Mouse (Mus musculus) G1E (cell line): ENCODE data around the gene Shank2. TPM values are rescaled to one million over a fixed set of nuclear protein-coding genes. Genes with fewer than 3 reads are reported as not detected.

Experiments used
- ATAC-seq: 2 replicates; pipeline ENCODE4 v1.8.0; 2016; ENCODE audit warnings: mild to moderate bottlenecking; ENCODE audit not compliant: insufficient number of reproducible peaks, poor library complexity, low FRiP score, severe bottlenecking; ENCODE audit errors: extremely low read depth
- DNase-seq: peaks from one replicate; pipeline ENCODE4 v3.0.0; 2012; ENCODE audit warnings: low spot score
- H3K27me3 ChIP-seq: 2 replicates; pipeline ENCODE4 v1.6.1; 2012; ENCODE audit warnings: mild to moderate bottlenecking, low read length, inconsistent platforms; ENCODE audit not compliant: insufficient read depth
- H3K36me3 ChIP-seq: replicated peaks from 2 replicates; pipeline ENCODE3; 2012; ENCODE audit warnings: mild to moderate bottlenecking, inconsistent platforms
- H3K4me1 ChIP-seq: 2 replicates; pipeline ENCODE4 v1.6.1; 2012; ENCODE audit warnings: low read depth, low read length, inconsistent platforms, mixed read lengths; ENCODE audit not compliant: insufficient read depth
- H3K4me3 ChIP-seq: 2 replicates; pipeline ENCODE4 v1.5.1; 2012; ENCODE audit warnings: low read depth, mild to moderate bottlenecking, inconsistent platforms, low read length, moderate library complexity, mixed read lengths
- H3K9me3 ChIP-seq: replicated peaks from 2 replicates; pipeline ENCODE4 v1.6.1; 2012; ENCODE audit warnings: inconsistent platforms
- CTCF ChIP-seq: IDR thresholded peaks from 2 replicates; pipeline ENCODE4 v1.5.1; 2012; ENCODE audit warnings: low read depth, low read length, inconsistent platforms, mixed read lengths
- GATA1 ChIP-seq: IDR thresholded peaks from 2 replicates; pipeline ENCODE4 v1.6.1; 2012; ENCODE audit warnings: borderline replicate concordance, low read length, inconsistent platforms, mixed read lengths
- GATA2 ChIP-seq: IDR thresholded peaks from 2 replicates; pipeline ENCODE4 v1.6.1; 2012; ENCODE audit warnings: low read depth, low read length, inconsistent platforms, borderline replicate concordance
- POLR2AphosphoS5 ChIP-seq: IDR thresholded peaks from 2 replicates; pipeline ENCODE4 v1.6.1; 2012; ENCODE audit warnings: low read depth, low read length, inconsistent platforms; ENCODE audit not compliant: insufficient replicate concordance
- TAL1 ChIP-seq: conservative IDR thresholded peaks from 2 replicates; pipeline ENCODE4 v1.6.1; 2012; ENCODE audit warnings: low read depth, low read length, inconsistent platforms, mixed read lengths
- polyA plus RNA-seq: library from polyadenylated mRNA; stranded (reverse); fragments of >175 nt; gene quantifications from 2 replicates; pipeline ENCODE4 v1.2.3, GENCODE M21; 2012
- total RNA-seq, 2 experiments: library from RNA; stranded (forward) in 1 of 2; stranded (reverse) in 1 of 2; fragments of 200-1000 nt in 1 of 2; fragments of >200 nt in 1 of 2; fragmentation: Nextera tagmentation in 1 of 2; gene quantifications; 2 replicates each; pipeline ENCODE4 v1.2.3; 2014 to 2017

Shank2 gene
- total and polyA plus RNA-seq, 3 experiments = 0.05 TPM; not detected in 2

DNA sequence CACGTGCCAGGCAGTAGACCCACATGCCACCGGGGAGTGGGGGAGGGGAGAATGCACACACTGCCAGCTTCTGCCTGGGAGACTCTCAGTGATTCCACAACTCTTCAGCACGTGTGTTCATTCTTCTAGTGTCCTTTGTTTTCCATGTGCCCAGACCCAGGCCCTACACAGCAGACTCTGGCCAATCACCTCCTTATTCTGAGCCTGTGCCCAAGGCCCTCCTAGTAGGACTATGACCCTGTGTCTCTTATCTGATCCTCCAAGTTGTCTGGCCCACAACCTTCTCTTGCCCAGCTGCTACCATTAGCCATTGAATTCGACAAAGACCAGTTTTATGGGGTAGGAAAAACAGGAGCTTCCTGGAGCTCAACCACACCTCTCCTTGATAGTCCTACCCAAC lies 400.8 kb downstream of the Shank2 start:
- ATAC-seq (no peak), DNase-seq (no peak)
- Histone ChIP-seq H3K9me3 (no peaks in the 10 kb centered on the region), H3K27me3 (peaks cover 32% of the 10 kb centered on the region), H3K4me3 (no peak overlapping the region), H3K36me3 (no peaks in the 10 kb centered on the region), H3K4me1 (no peaks in the 10 kb centered on the region)
- TF ChIP-seq TAL1 (no peak), POLR2AphosphoS5 (no peak), GATA1 (no peak), GATA2 (no peak), CTCF (no peak)

DNA sequence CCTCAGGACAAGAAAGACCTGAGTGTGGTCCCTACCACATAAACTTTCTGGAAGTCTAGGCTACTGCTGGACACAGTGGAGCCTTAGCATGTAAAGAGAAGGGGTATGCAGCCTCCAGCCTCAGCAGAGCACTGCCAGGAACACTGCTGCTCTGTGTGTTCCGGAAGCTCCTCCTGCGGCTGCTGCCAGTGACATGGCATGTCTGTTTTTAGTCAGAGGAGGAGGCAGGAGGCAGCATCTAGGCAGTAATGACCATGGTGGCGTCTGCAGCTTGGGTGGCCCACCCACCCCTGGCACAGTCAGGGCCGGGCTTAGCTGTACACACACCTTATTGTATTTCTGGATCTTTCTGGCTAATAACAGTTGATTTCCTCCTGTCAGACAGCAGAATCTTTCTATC lies 405.9 kb downstream of the Shank2 start:
- H3K9me3 ChIP-seq = no peaks in the 10 kb centered on the region
- DNase-seq = no peak
- ATAC-seq = no peak
- TF ChIP-seq TAL1 (no peak), GATA2 (no peak), POLR2AphosphoS5 (no peak), CTCF (no peak), GATA1 (no peak)
- no peak overlapping the region for H3K4me3 ChIP-seq
- H3K27me3 ChIP-seq = peaks cover 45% of the 10 kb centered on the region
- no peaks in the 10 kb centered on the region for H3K36me3 ChIP-seq
- H3K4me1 ChIP-seq = no peaks in the 10 kb centered on the region

- Histone ChIP-seq H3K27me3 (peaks cover 45% of the 10 kb centered on the region), H3K4me3 (no peak overlapping the region), H3K36me3 (no peaks in the 10 kb centered on the region), H3K4me1 (no peaks in the 10 kb centered on the region), H3K9me3 (no peaks in the 10 kb centered on the region)
- ATAC-seq (no peak), DNase-seq (no peak)
- TF ChIP-seq POLR2AphosphoS5 (no peak), CTCF (no peak), GATA2 (no peak), TAL1 (no peak), GATA1 (no peak)
These were observed 406.8 kb downstream of the Shank2 start for GRCm38 (mm10) chr7:144408464-144409000.

DNA sequence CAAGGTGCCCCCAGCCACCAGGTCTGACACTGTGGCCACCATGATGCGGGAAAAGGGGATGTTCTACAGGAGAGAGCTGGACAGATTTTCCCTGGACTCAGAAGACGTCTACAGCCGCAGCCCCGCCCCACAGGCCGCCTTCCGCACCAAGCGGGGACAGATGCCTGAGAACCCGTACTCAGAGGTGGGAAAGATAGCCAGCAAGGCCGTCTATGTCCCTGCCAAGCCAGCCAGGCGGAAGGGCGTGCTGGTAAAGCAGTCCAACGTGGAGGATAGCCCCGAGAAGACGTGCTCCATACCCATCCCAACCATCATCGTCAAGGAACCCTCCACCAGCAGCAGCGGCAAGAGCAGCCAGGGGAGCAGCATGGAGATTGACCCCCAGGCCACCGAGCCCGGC lies 408.0 kb downstream of the Shank2 start:
- H3K27me3 ChIP-seq = peaks cover 47% of the 10 kb centered on the region
- H3K4me3 ChIP-seq = no peak overlapping the region
- no peaks in the 10 kb centered on the region for H3K9me3 ChIP-seq
- TF ChIP-seq GATA2 (no peak), CTCF (no peak), GATA1 (no peak), TAL1 (no peak), POLR2AphosphoS5 (no peak)
- DNase-seq (no peak), ATAC-seq (no peak)
- no peaks in the 10 kb centered on the region for H3K36me3 ChIP-seq
- H3K4me1 ChIP-seq = no peaks in the 10 kb centered on the region

GRCm38 (mm10) chr7:144411967-144412906 lies 410.5 kb downstream of the Shank2 start:
- H3K4me1 ChIP-seq = no peaks in the 10 kb centered on the region
- TF ChIP-seq POLR2AphosphoS5 (no peak), CTCF (no peak), GATA2 (no peak), GATA1 (no peak), TAL1 (no peak)
- peaks cover 47% of the 10 kb centered on the region for H3K27me3 ChIP-seq
- H3K4me3 ChIP-seq = no peak overlapping the region
- no peaks in the 10 kb centered on the region for H3K36me3 ChIP-seq
- ATAC-seq (no peak), DNase-seq (no peak)
- no peaks in the 10 kb centered on the region for H3K9me3 ChIP-seq

- no peak overlapping the region for H3K4me3 ChIP-seq
- DNase-seq (no peak), ATAC-seq (no peak)
- H3K36me3 ChIP-seq = no peaks in the 10 kb centered on the region
- no peaks in the 10 kb centered on the region for H3K4me1 ChIP-seq
- no peaks in the 10 kb centered on the region for H3K9me3 ChIP-seq
- TF ChIP-seq GATA1 (no peak), GATA2 (no peak), CTCF (no peak), TAL1 (no peak), POLR2AphosphoS5 (no peak)
- H3K27me3 ChIP-seq = peaks cover 51% of the 10 kb centered on the region
These were observed 412.9 kb downstream of the Shank2 start for GRCm38 (mm10) chr7:144414632-144415031.
